Mouse (Mus musculus) forebrain, embryonic 15.5 days (tissue): ENCODE data around the gene Runx2. TPM values are rescaled to one million over a fixed set of nuclear protein-coding genes. Genes with fewer than 3 reads are reported as not detected.
A peak's percentile ranks its signal among the peaks of the same experiment; 100 is the strongest.

ENCODE experiments used
- ATAC-seq: fragments of 200-750 bp; cut with Nextera tagmentation; replicated peaks from 2 replicates; pipeline ENCODE4 v1.8.0; 2017; ENCODE audit warnings: mild to moderate bottlenecking, moderate TSS enrichment, moderate library complexity
- H3K27ac ChIP-seq: fragments of 300-500 bp; sonication (generic); replicated peaks from 2 replicates; pipeline ENCODE4 v1.5.1; 2015; ENCODE audit warnings: mild to moderate bottlenecking, inconsistent platforms
- H3K27me3 ChIP-seq: fragments of 300-500 bp; sonication (generic); 2 replicates; pipeline ENCODE4 v1.6.1; 2015; ENCODE audit warnings: inconsistent platforms
- H3K36me3 ChIP-seq: fragments of 300-500 bp; sonication (generic); 2 replicates; pipeline ENCODE4 v1.6.1; 2015; ENCODE audit warnings: mild to moderate bottlenecking, inconsistent platforms
- H3K4me1 ChIP-seq: fragments of 300-500 bp; sonication (generic); 2 replicates; pipeline ENCODE4 v1.6.1; 2015; ENCODE audit warnings: inconsistent platforms
- H3K4me2 ChIP-seq: fragments of 300-500 bp; sonication (generic); replicated peaks from 2 replicates; pipeline ENCODE4 v1.6.1; 2015; ENCODE audit warnings: mild to moderate bottlenecking, inconsistent platforms
- H3K4me3 ChIP-seq: fragments of 300-500 bp; sonication (generic); 2 replicates; pipeline ENCODE4 v1.5.1; 2015; ENCODE audit warnings: mild to moderate bottlenecking, inconsistent platforms
- H3K9ac ChIP-seq: fragments of 300-500 bp; sonication (generic); replicated peaks from 2 replicates; pipeline ENCODE4 v1.6.1; 2015; ENCODE audit warnings: mild to moderate bottlenecking, inconsistent platforms
- H3K9me3 ChIP-seq: fragments of 300-500 bp; sonication (generic); 2 replicates; pipeline ENCODE4 v1.6.1; 2016; ENCODE audit warnings: inconsistent platforms
- WGBS: fragments of 180-500 bp; shearing (Covaris S2); methylation state at CpG from one replicate; pipeline ENCODE4 v1.1.7; 2015; ENCODE audit warnings: mixed read lengths; 5-methylcytosine and 5-hydroxymethylcytosine counted together
- polyA plus RNA-seq: library from polyadenylated mRNA; unstranded; fragments of >200 nt; fragmentation: Nextera tagmentation; extraction: Ambion mirVana; gene quantifications from 2 replicates; pipeline ENCODE4 v1.2.1, GENCODE M21; 2015

Runx2 gene
- polyA plus RNA-seq, 1 experiment from 2014 or later, result 0.31 TPM

GRCm38 (mm10) chr17:44631577-44631976 is 183.0 kb downstream of the Runx2 start:
- no peak overlapping the region for H3K27ac ChIP-seq
- no peaks in the 10 kb centered on the region for H3K9me3 ChIP-seq
- H3K27me3 ChIP-seq, result no peaks in the 10 kb centered on the region
- no peak for ATAC-seq
- H3K4me3 ChIP-seq, result no peak overlapping the region
- WGBS, result 82% methylated on average over 4 of the region's 4 CpGs
- no peak overlapping the region for H3K4me2 ChIP-seq
- no peaks in the 10 kb centered on the region for H3K4me1 ChIP-seq
- no peaks in the 10 kb centered on the region for H3K36me3 ChIP-seq
- no peak overlapping the region for H3K9ac ChIP-seq

- Histone ChIP-seq H3K27me3 (no peaks in the 10 kb centered on the region), H3K27ac (no peak overlapping the region), H3K4me2 (no peak overlapping the region), H3K9me3 (no peaks in the 10 kb centered on the region), H3K4me3 (no peak overlapping the region), H3K4me1 (no peaks in the 10 kb centered on the region), H3K36me3 (no peaks in the 10 kb centered on the region), H3K9ac (no peak overlapping the region)
- WGBS, result 86% methylated on average over 6 of the region's 6 CpGs
- no peak for ATAC-seq
These were observed 187.3 kb downstream of the Runx2 start for GRCm38 (mm10) chr17:44627317-44627716.

- 76% methylated on average over 2 of the region's 2 CpGs for whole genome bisulfite sequencing
- Histone ChIP-seq H3K4me2 (no peak overlapping the region), H3K36me3 (no peaks in the 10 kb centered on the region), H3K9ac (no peak overlapping the region), H3K4me3 (no peak overlapping the region), H3K9me3 (no peaks in the 10 kb centered on the region), H3K27me3 (no peaks in the 10 kb centered on the region), H3K27ac (no peak overlapping the region), H3K4me1 (no peaks in the 10 kb centered on the region)
- ATAC-seq, result no peak
These were observed 190.9 kb downstream of the Runx2 start for GRCm38 (mm10) chr17:44623707-44624106.

GRCm38 (mm10) chr17:44623271-44623670 is 191.3 kb downstream of the Runx2 start:
- peaks cover under 1% of the 10 kb centered on the region for H3K4me1 ChIP-seq

GRCm38 (mm10) chr17:44620456-44620855 is 194.1 kb downstream of the Runx2 start:
- H3K27me3 ChIP-seq, result no peaks in the 10 kb centered on the region
- WGBS, result 91% methylated on average over 2 of the region's 2 CpGs
- H3K36me3 ChIP-seq, result no peaks in the 10 kb centered on the region
- no peak overlapping the region for H3K9ac ChIP-seq
- H3K4me1 ChIP-seq, result peaks cover 6% of the 10 kb centered on the region
- H3K9me3 ChIP-seq, result no peaks in the 10 kb centered on the region
- no peak overlapping the region for H3K27ac ChIP-seq
- H3K4me3 ChIP-seq, result no peak overlapping the region
- no peak for ATAC-seq
- H3K4me2 ChIP-seq, result no peak overlapping the region

More at GRCm38 (mm10) chr17:44623271-44623670, 191.3 kb downstream of the Runx2 start:
- Histone ChIP-seq H3K9ac (no peak overlapping the region), H3K27me3 (no peaks in the 10 kb centered on the region), H3K4me3 (no peak overlapping the region), H3K9me3 (no peaks in the 10 kb centered on the region), H3K4me2 (no peak overlapping the region), H3K36me3 (no peaks in the 10 kb centered on the region), H3K27ac (no peak overlapping the region)
- WGBS, result 44% methylated on average over 8 of the region's 8 CpGs
- no peak for ATAC-seq

- H3K4me3 ChIP-seq, result no peak overlapping the region
- H3K9me3 ChIP-seq, result no peaks in the 10 kb centered on the region
- H3K27ac ChIP-seq, result 0 out of 2 replicates have a peak overlapping the region, but pooled peaks have one; percentile 63
- H3K27me3 ChIP-seq, result no peaks in the 10 kb centered on the region
- 0 out of 2 replicates have a peak overlapping the region, but pooled peaks have one; percentile 25 for H3K4me2 ChIP-seq
- 66% methylated on average over 11 of the region's 11 CpGs for WGBS
- H3K9ac ChIP-seq, result no peak overlapping the region
- H3K36me3 ChIP-seq, result no peaks in the 10 kb centered on the region
- ATAC-seq, result 0 out of 2 replicates have a peak, but pooled peaks have one; percentile 46
- peaks cover 15% of the 10 kb centered on the region for H3K4me1 ChIP-seq
These were observed 195.9 kb downstream of the Runx2 start for GRCm38 (mm10) chr17:44618691-44619090.

- peaks cover 18% of the 10 kb centered on the region for H3K4me1 ChIP-seq
- no peaks in the 10 kb centered on the region for H3K9me3 ChIP-seq
- H3K4me2 ChIP-seq, result peak overlapping the region; percentile 25; the same call in 1 of the 2 replicates
- ATAC-seq, result 0 out of 2 replicates have a peak, but pooled peaks have one; percentile 30
- H3K27ac ChIP-seq, result peak overlapping the region; percentile 63
- 56% methylated on average over 10 of the region's 10 CpGs for WGBS
- no peaks in the 10 kb centered on the region for H3K36me3 ChIP-seq
- H3K9ac ChIP-seq, result no peak overlapping the region
- no peaks in the 10 kb centered on the region for H3K27me3 ChIP-seq
- H3K4me3 ChIP-seq, result no peak overlapping the region
These were observed 196.4 kb downstream of the Runx2 start for GRCm38 (mm10) chr17:44618175-44618574.

GRCm38 (mm10) chr17:44617741-44618140 is 196.9 kb downstream of the Runx2 start:
- WGBS, result 73% methylated on average over 2 of the region's 2 CpGs
- Histone ChIP-seq H3K4me3 (no peak overlapping the region), H3K4me1 (peaks cover 21% of the 10 kb centered on the region), H3K27ac (peak overlapping the region; percentile 63), H3K27me3 (no peaks in the 10 kb centered on the region), H3K9me3 (no peaks in the 10 kb centered on the region), H3K36me3 (no peaks in the 10 kb centered on the region), H3K9ac (no peak overlapping the region), H3K4me2 (no peak overlapping the region)
- ATAC-seq, result no peak

- peak; percentile 71 for ATAC-seq
- 0 out of 2 replicates have a peak overlapping the region, but pooled peaks have one; percentile 8 for H3K9ac ChIP-seq
These were observed 200.6 kb downstream of the Runx2 start for GRCm38 (mm10) chr17:44613716-44614715.

GRCm38 (mm10) chr17:44612641-44613040 is 202.0 kb downstream of the Runx2 start:
- ATAC-seq, result no peak
- no peaks in the 10 kb centered on the region for H3K27me3 ChIP-seq
- WGBS, result 74% methylated on average over 8 of the region's 8 CpGs

More at GRCm38 (mm10) chr17:44613716-44614715, 200.6 kb downstream of the Runx2 start:
- Histone ChIP-seq H3K36me3 (no peaks in the 10 kb centered on the region), H3K4me2 (peak overlapping the region; percentile 37), H3K9me3 (no peaks in the 10 kb centered on the region), H3K4me1 (peaks cover 21% of the 10 kb centered on the region), H3K4me3 (peak overlapping the region; percentile 11; the same call in 1 of the 2 replicates), H3K27me3 (no peaks in the 10 kb centered on the region), H3K27ac (no peak overlapping the region)
- 33% methylated on average over 26 of the region's 26 CpGs for WGBS

GRCm38 (mm10) chr17:44612002-44612401 is 202.6 kb downstream of the Runx2 start:
- no peak overlapping the region for H3K9ac ChIP-seq
- ATAC-seq, result no peak
- no peak overlapping the region for H3K4me2 ChIP-seq
- H3K4me3 ChIP-seq, result no peak overlapping the region
- no peaks in the 10 kb centered on the region for H3K27me3 ChIP-seq
- H3K36me3 ChIP-seq, result no peaks in the 10 kb centered on the region
- no peak overlapping the region for H3K27ac ChIP-seq
- H3K9me3 ChIP-seq, result no peaks in the 10 kb centered on the region
- WGBS, result 94% methylated on average over 3 of the region's 3 CpGs
- peaks cover 15% of the 10 kb centered on the region for H3K4me1 ChIP-seq

More at GRCm38 (mm10) chr17:44612641-44613040, 202.0 kb downstream of the Runx2 start:
- Histone ChIP-seq H3K9ac (no peak overlapping the region), H3K4me2 (no peak overlapping the region), H3K36me3 (no peaks in the 10 kb centered on the region), H3K4me3 (no peak overlapping the region), H3K4me1 (peaks cover 15% of the 10 kb centered on the region), H3K9me3 (no peaks in the 10 kb centered on the region), H3K27ac (no peak overlapping the region)

- Histone ChIP-seq H3K27me3 (no peaks in the 10 kb centered on the region), H3K4me1 (peaks cover 15% of the 10 kb centered on the region), H3K9ac (no peak overlapping the region), H3K9me3 (no peaks in the 10 kb centered on the region), H3K36me3 (no peaks in the 10 kb centered on the region), H3K4me2 (no peak overlapping the region), H3K27ac (no peak overlapping the region), H3K4me3 (no peak overlapping the region)
- 77% methylated on average over 4 of the region's 4 CpGs for WGBS
- ATAC-seq, result no peak
These were observed 203.1 kb downstream of the Runx2 start for GRCm38 (mm10) chr17:44611543-44611942.
